Mouse (Mus musculus) cortical plate, adult 2 months (tissue): ENCODE results near the gene Tmcc3. TPM values are rescaled to one million over a fixed set of nuclear protein-coding genes. Genes with fewer than 3 reads are reported as not detected.

ENCODE experiments used
- H3K27ac ChIP-seq: fragments of 200-500 bp; 2 replicates; pipeline ENCODE4 v1.5.1; 2012; ENCODE audit warnings: low read length, control low read depth, inconsistent platforms; ENCODE audit not compliant: insufficient read depth
- H3K4me1 ChIP-seq: fragments of 200-500 bp; 2 replicates; pipeline ENCODE4 v1.6.1; 2011; ENCODE audit warnings: low read length; ENCODE audit not compliant: control insufficient read depth, insufficient read depth
- H3K4me3 ChIP-seq: fragments of 200-500 bp; 2 replicates; pipeline ENCODE4 v1.5.1; 2011; ENCODE audit warnings: mild to moderate bottlenecking, low read length, control low read depth; ENCODE audit not compliant: insufficient read depth
- CTCF ChIP-seq: fragments of 200-500 bp; IDR thresholded peaks from 2 replicates; pipeline ENCODE4 v1.5.1; 2011; ENCODE audit warnings: mild to moderate bottlenecking, control low read depth, low read length; ENCODE audit not compliant: insufficient read depth; ENCODE audit errors: extremely low read depth
- POLR2A ChIP-seq: fragments of 200-500 bp; IDR thresholded peaks from 2 replicates; pipeline ENCODE4 v1.6.1; 2011; ENCODE audit warnings: mild to moderate bottlenecking, low read length, control low read depth; ENCODE audit not compliant: insufficient read depth; ENCODE audit errors: extremely low read depth
- polyA plus RNA-seq: library from polyadenylated mRNA; depleted of rRNA; stranded (reverse); fragments of >200 nt; gene quantifications from 2 replicates; pipeline ENCODE4 v1.2.3, GENCODE M21; 2012

The Tmcc3 gene
- polyA plus RNA-seq, 1 experiment, result 28.5 TPM

- no peaks in the 10 kb centered on the region for H3K4me1 ChIP-seq
- H3K27ac ChIP-seq, result peak overlapping the region; percentile 15; the same call in 1 of the 2 replicates
- H3K4me3 ChIP-seq, result no peak overlapping the region
- TF ChIP-seq POLR2A (no peak), CTCF (no peak)
Measured at GRCm38 (mm10) chr10:94426000-94426920, 114.5 kb downstream of the Tmcc3 start.

DNA sequence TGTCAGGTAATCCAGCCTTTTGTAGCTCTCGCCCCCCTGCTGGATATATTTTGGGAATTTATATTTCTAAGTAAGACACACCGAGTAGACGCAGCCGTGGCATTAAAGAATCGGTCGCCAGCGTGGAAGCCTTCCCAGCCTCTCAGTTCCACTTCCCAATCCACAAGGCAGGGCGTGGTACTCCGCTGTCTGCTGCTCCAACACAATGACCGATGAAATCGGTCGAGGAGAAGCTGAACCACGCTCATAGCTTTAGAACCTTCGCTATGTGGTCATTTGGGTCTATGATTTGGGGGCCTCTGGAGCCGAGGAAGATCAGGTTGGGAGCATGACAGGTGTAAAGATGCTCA lies 115.1 kb downstream of the Tmcc3 start:
- no peak overlapping the region for H3K4me3 ChIP-seq
- H3K27ac ChIP-seq, result peak overlapping the region; percentile 15
- no peak for TF ChIP-seq POLR2A
- TF ChIP-seq CTCF, result no peak
- H3K4me1 ChIP-seq, result no peaks in the 10 kb centered on the region

DNA sequence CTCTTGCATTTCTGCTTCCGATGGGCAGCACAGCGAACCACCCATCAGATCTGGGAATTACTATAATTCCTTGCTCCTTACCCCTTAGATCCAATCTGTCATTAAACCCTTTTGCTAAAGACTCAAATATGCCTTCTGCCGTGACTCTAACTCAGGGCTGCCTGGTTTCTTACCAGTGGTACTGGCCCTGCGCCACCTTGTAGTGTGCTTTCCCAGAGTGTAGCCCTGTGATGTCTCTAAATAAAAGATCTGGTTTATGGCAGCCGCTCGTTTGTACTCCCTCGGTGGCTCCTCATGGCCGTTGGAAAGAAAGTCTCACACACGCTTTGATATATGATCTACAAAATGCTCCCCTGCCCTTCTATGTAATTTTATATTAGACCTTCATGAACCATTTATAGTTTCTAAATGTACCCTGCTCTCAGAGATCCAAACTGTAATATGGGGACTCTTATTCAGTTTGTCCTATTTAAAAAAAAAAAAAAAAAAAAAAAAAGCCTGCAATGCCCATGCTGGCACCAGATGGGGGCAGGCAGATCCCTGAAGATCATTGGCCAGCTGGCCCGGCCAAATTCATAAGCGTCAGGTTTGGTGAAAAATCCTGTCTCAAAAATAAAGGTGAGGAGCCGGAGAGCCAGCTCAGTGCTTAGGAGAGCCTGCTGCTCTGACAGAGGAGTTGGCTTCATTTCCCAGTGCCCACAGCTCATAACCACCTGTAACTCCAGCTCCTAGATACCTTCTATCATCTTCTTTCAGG lies 116.6 kb downstream of the Tmcc3 start:
- Histone ChIP-seq H3K4me1 (no peaks in the 10 kb centered on the region), H3K4me3 (no peak overlapping the region), H3K27ac (no peak overlapping the region)
- TF ChIP-seq CTCF, result 0 out of 2 replicates have a peak, but pooled peaks have one; percentile 21
- no peak for TF ChIP-seq POLR2A

- Histone ChIP-seq H3K4me3 (no peak overlapping the region), H3K4me1 (no peaks in the 10 kb centered on the region), H3K27ac (no peak overlapping the region)
- no peak for TF ChIP-seq CTCF
- no peak for TF ChIP-seq POLR2A
Measured at GRCm38 (mm10) chr10:94430566-94430965, 118.8 kb downstream of the Tmcc3 start.

DNA sequence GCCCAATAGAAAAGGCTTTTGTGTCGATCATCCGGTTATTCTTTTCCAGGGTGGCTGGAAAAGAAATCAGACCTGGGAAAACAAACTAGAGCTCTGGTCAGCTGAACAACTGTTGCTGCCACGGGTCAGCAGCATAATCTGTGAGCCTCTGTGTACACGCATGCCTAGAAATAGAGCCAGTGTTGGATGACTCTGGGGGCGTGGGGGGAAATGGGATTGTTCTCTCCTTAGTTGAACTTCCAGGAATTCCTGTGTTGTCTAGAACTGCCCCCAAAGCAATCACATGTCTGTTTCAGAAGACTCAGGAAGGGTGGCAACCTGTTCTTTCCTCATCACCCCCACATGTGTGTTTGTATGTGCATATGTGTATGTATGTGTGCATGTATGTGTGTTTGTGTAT lies 121.2 kb downstream of the Tmcc3 start:
- no peak for TF ChIP-seq CTCF
- no peak for TF ChIP-seq POLR2A
- H3K27ac ChIP-seq, result no peak overlapping the region
- no peaks in the 10 kb centered on the region for H3K4me1 ChIP-seq
- no peak overlapping the region for H3K4me3 ChIP-seq

- Histone ChIP-seq H3K4me3 (no peak overlapping the region), H3K4me1 (no peaks in the 10 kb centered on the region), H3K27ac (no peak overlapping the region)
- TF ChIP-seq POLR2A (no peak), CTCF (no peak)
Measured at GRCm38 (mm10) chr10:94433901-94434300, 122.2 kb downstream of the Tmcc3 start.

DNA sequence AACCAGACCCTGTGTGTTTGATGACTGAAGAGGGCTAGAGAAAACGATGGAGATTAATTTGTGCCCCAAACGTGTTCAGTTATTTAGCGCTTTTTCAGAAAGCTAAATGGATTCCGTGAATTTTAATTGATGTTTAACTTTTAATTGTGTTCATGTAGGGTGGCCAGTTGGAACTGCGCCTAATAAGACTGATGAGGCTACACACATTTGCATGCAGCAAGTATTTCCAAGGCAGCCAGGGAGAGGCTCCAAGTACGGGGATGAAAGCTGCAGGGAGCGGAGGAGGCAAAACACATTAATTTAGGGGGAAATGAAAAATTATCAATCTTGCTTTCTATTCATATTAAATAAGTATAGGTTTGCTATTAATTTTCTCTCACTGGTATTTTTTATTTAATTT lies 131.0 kb downstream of the Tmcc3 start:
- TF ChIP-seq CTCF (no peak), POLR2A (no peak)
- Histone ChIP-seq H3K27ac (no peak overlapping the region), H3K4me1 (no peaks in the 10 kb centered on the region), H3K4me3 (no peak overlapping the region)

DNA sequence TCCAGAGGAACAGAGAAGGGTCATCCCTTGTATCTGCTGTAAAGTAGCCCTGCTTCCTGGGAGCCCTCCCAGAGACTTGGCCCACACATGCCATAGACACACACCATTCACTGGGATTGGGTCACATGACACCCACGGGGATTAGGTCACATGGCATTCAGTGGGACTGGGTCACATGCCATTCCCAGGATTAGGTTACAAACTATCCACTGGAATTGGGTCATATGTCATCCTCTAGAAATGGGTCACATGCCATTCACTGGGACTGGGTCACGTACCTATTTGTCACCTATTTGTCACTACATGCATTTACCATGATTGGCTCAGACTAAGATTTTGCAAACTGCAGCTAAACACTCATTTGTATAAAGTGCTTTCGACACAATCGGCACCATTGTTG lies 131.7 kb downstream of the Tmcc3 start:
- no peak overlapping the region for H3K27ac ChIP-seq
- no peaks in the 10 kb centered on the region for H3K4me1 ChIP-seq
- no peak overlapping the region for H3K4me3 ChIP-seq
- TF ChIP-seq POLR2A (no peak), CTCF (no peak)

GRCm38 (mm10) chr10:94445192-94445591 lies 133.4 kb downstream of the Tmcc3 start:
- Histone ChIP-seq H3K4me3 (no peak overlapping the region), H3K4me1 (no peaks in the 10 kb centered on the region), H3K27ac (no peak overlapping the region)
- no peak for TF ChIP-seq CTCF
- no peak for TF ChIP-seq POLR2A
